Comparison of ENCODE assay signal across 8 mouse cellular contexts in genomic region chr2:156720313-156720674, GRCm38 (mm10). TPM values are rescaled to one million over a fixed set of nuclear protein-coding genes. Genes with fewer than 3 reads are reported as not detected.
A peak's percentile ranks its signal among the peaks of the same experiment; 100 is the strongest.
DNase-seq lines count a peak whose midpoint lies in the region; ATAC-seq and TF ChIP-seq lines count a peak whose summit lies in the region.

No protein-coding gene starts in this region.

- H3K4me1 ChIP-seq in heart, adult 2 months (ENCODE audit: control insufficient read depth, insufficient read depth, low read length): peaks cover 28% of the 10 kb centered on the region
- peaks cover 63% of the 10 kb centered on the region for H3K4me1 ChIP-seq in embryonic facial prominence, embryonic 13.5 days
- peaks cover 13% of the 10 kb centered on the region for H3K4me1 ChIP-seq in intestine, postnatal 0 days (replicated peaks; ENCODE audit: control insufficient read depth, insufficient read depth, low read length)
- peaks cover 26% of the 10 kb centered on the region for H3K4me1 ChIP-seq in midbrain, postnatal 0 days (ENCODE audit: insufficient read depth, low read length)

- no peak for TF ChIP-seq EP300 in heart, adult 2 months (IDR thresholded peaks at IDR 0.05; ENCODE audit: insufficient read depth, low read depth, low read length)

- intact Hi-C loops in heart, adult 2 months (cut with DNase I): loop anchor here (5.0 kb wide), 1 partner anchor 357 kb away; the partner anchor contains the start of gene Soga1
- intact Hi-C loops in heart, postnatal 25 days (cut with DNase I): loop anchor here (5.0 kb wide), 1 partner anchor 142 kb away; the partner anchor contains the start of gene Rab5if

- WGBS in heart, adult 2 months: 2% methylated on average over 10 of the region's 10 CpGs
- 2% methylated on average over 10 of the region's 10 CpGs for WGBS in embryonic facial prominence, embryonic 13.5 days
- WGBS in intestine, postnatal 0 days: 3% methylated on average over 10 of the region's 10 CpGs
- 3% methylated on average over 10 of the region's 10 CpGs for WGBS in midbrain, postnatal 0 days

- no peak for TF ChIP-seq POLR2A in heart, adult 2 months (IDR thresholded peaks at IDR 0.05; ENCODE audit: insufficient read depth, low read depth, low read length)

- peaks cover 2% of the 10 kb centered on the region; the same call in 1 of the 2 replicates for H3K36me3 ChIP-seq in heart, adult 2 months (ENCODE audit: control insufficient read depth, insufficient read depth, low read length)
- no peaks in the 10 kb centered on the region for H3K36me3 ChIP-seq in C2C12 (ENCODE audit: control insufficient read depth, insufficient read depth)
- H3K36me3 ChIP-seq in embryonic facial prominence, embryonic 13.5 days: no peaks in the 10 kb centered on the region
- H3K36me3 ChIP-seq in intestine, postnatal 0 days (ENCODE audit: control insufficient read depth, insufficient read depth): no peaks in the 10 kb centered on the region
- H3K36me3 ChIP-seq in midbrain, postnatal 0 days (ENCODE audit: insufficient read depth, low read length): no peaks in the 10 kb centered on the region; the same call in 1 of the 2 replicates

- H3ac ChIP-seq in C2C12 (ENCODE audit: control insufficient read depth, insufficient read length, low read depth): peak overlapping the region; percentile 77

- H3K79me2 ChIP-seq in heart, adult 2 months (replicated peaks; ENCODE audit: control insufficient read depth, insufficient read depth, low read length): peaks cover 3% of the 10 kb centered on the region; the same call in 1 of the 2 replicates
- H3K79me2 ChIP-seq in C2C12 (ENCODE audit: control insufficient read depth, insufficient read depth): peaks cover 43% of the 10 kb centered on the region

- peak overlapping the region; percentile 95 for H3K27ac ChIP-seq in heart, adult 2 months
- peak overlapping the region; percentile 86 for H3K27ac ChIP-seq in embryonic facial prominence, embryonic 13.5 days
- peak overlapping the region; percentile 31 for H3K27ac ChIP-seq in intestine, postnatal 0 days (ENCODE audit: low read depth, low read length)
- peak overlapping the region; percentile 98 for H3K27ac ChIP-seq in midbrain, postnatal 0 days (ENCODE audit: low read depth, low read length)

- H3K79me3 ChIP-seq in C2C12 (ENCODE audit: low read depth): peaks cover 36% of the 10 kb centered on the region

- peak; percentile 2; the same call in 1 of the 2 replicates for ATAC-seq in embryonic facial prominence, embryonic 13.5 days (ENCODE audit: insufficient number of reproducible peaks, insufficient read depth, low FRiP score, low TSS enrichment, low read depth)
- 0 out of 2 replicates have a peak, but pooled peaks have one; percentile 0 for ATAC-seq in intestine, postnatal 0 days
- ATAC-seq in midbrain, postnatal 0 days (ENCODE audit: low FRiP score): no peak

- peak overlapping the region; percentile 78 for H3K4me3 ChIP-seq in heart, adult 2 months
- peak overlapping the region; percentile 90 for H3K4me3 ChIP-seq in C2C12 (ENCODE audit: insufficient read depth, poor library complexity, severe bottlenecking)
- peak overlapping the region; percentile 66 for H3K4me3 ChIP-seq in embryonic facial prominence, embryonic 13.5 days
- peak overlapping the region; percentile 93 for H3K4me3 ChIP-seq in intestine, postnatal 0 days (ENCODE audit: low read depth, low read length)
- H3K4me3 ChIP-seq in midbrain, postnatal 0 days (ENCODE audit: low read depth, low read length): peak overlapping the region; percentile 94

- H3K9me3 ChIP-seq in embryonic facial prominence, embryonic 13.5 days: no peaks in the 10 kb centered on the region
- no peaks in the 10 kb centered on the region for H3K9me3 ChIP-seq in intestine, postnatal 0 days (ENCODE audit: control insufficient read depth)
- no peaks in the 10 kb centered on the region for H3K9me3 ChIP-seq in midbrain, postnatal 0 days (ENCODE audit: low read length)

- H3K27me3 ChIP-seq in heart, adult 2 months (ENCODE audit: control insufficient read depth, insufficient read depth, low read length): no peaks in the 10 kb centered on the region
- no peaks in the 10 kb centered on the region for H3K27me3 ChIP-seq in C2C12 (ENCODE audit: control insufficient read depth, insufficient read depth, insufficient read length)
- no peaks in the 10 kb centered on the region for H3K27me3 ChIP-seq in embryonic facial prominence, embryonic 13.5 days
- no peaks in the 10 kb centered on the region for H3K27me3 ChIP-seq in intestine, postnatal 0 days (replicated peaks; ENCODE audit: control insufficient read depth, insufficient read depth, low read length)
- no peaks in the 10 kb centered on the region for H3K27me3 ChIP-seq in midbrain, postnatal 0 days (ENCODE audit: insufficient read depth, low read length)

- TF ChIP-seq CTCF in heart, adult 2 months (IDR thresholded peaks at IDR 0.05): no peak
- TF ChIP-seq CTCF in C2C12 (IDR thresholded peaks at IDR 0.05; ENCODE audit: control insufficient read depth, insufficient read depth, insufficient read length): no peak
- no peak for TF ChIP-seq CTCF in intestine, postnatal 0 days (IDR thresholded peaks at IDR 0.05; ENCODE audit: low read depth)
- TF ChIP-seq CTCF in midbrain, postnatal 0 days (IDR thresholded peaks at IDR 0.05): no peak

- peak overlapping the region; percentile 83 for H3K9ac ChIP-seq in heart, adult 2 months (ENCODE audit: low read depth, low read length)
- H3K9ac ChIP-seq in embryonic facial prominence, embryonic 13.5 days: peak overlapping the region; percentile 91
- peak overlapping the region; percentile 85 for H3K9ac ChIP-seq in intestine, postnatal 0 days (ENCODE audit: low read depth, low read length)
- H3K9ac ChIP-seq in midbrain, postnatal 0 days (replicated peaks; ENCODE audit: low read length, poor library complexity, severe bottlenecking): peak overlapping the region; percentile 66

- H3K4me2 ChIP-seq in embryonic facial prominence, embryonic 13.5 days: peak overlapping the region; percentile 89
- peak overlapping the region; percentile 94 for H3K4me2 ChIP-seq in intestine, postnatal 0 days (replicated peaks; ENCODE audit: low read depth)
- H3K4me2 ChIP-seq in midbrain, postnatal 0 days (ENCODE audit: low read depth, low read length, poor library complexity, severe bottlenecking): peak overlapping the region; percentile 81

- no peak for DNase-seq in heart, adult 2 months
- DNase-seq in heart, postnatal 25 days (ENCODE audit: low spot score): no peak
- no peak for DNase-seq in midbrain, postnatal 0 days (ENCODE audit: low spot score)
- no peak for DNase-seq in spleen, postnatal 36 days (ENCODE audit: low spot score in 2 of 2)
- no peak for DNase-seq in urinary bladder, postnatal 4 days (ENCODE audit: low spot score in 2 of 2)

TF ChIP-seq in C2C12, 6 proteins besides CTCF, POLR2A, EP300 and RAD21:
- TF ChIP-seq MAX (IDR thresholded peaks at IDR 0.05): no peak
- no peak for TF ChIP-seq FOSL1 (IDR thresholded peaks at IDR 0.05; ENCODE audit: insufficient read depth, low read length, poor library complexity, severe bottlenecking)
- TF ChIP-seq CEBPB (IDR thresholded peaks at IDR 0.05; ENCODE audit: low read depth): no peak
- no peak for TF ChIP-seq MYOD1 (IDR thresholded peaks at IDR 0.05; ENCODE audit: control insufficient read depth, insufficient read length, low read depth)
- TF ChIP-seq MYOG (IDR thresholded peaks at IDR 0.05; ENCODE audit: control insufficient read depth, extremely low read depth, insufficient read length): no peak
- TF ChIP-seq USF1 (IDR thresholded peaks at IDR 0.05; ENCODE audit: low read depth): no peak

RNA-seq across cellular contexts. Expression of gene Myl9, which starts 54.9 kb away (rescaled TPM):
- total RNA-seq in heart, adult 2 months (2021): 100 to 1,000 TPM in 1 of 2 experiments, 10 to 100 TPM in 1; 86.6 to 107 TPM
- 176 and 204 TPM in 2 replicates for polyA plus RNA-seq in heart, adult 2 months (2012; rRNA removed)
- 100 to 1,000 TPM; 200 to 205 TPM for total RNA-seq in heart, postnatal 25 days (2021)
- polyA plus RNA-seq in C2C12 (2012; fragmentation: generic; extraction: Trizol): 954 TPM
- polyA plus RNA-seq in embryonic facial prominence, embryonic 13.5 days (2015; fragmentation: Nextera tagmentation; extraction: Ambion mirVana): 197 TPM in 2 replicates
- 1,325 and 1,382 TPM in 2 replicates for polyA plus RNA-seq in intestine, postnatal 0 days (2015; fragmentation: Nextera tagmentation; extraction: Ambion mirVana)
- 27.4 and 30.7 TPM in 2 replicates for total RNA-seq in midbrain, postnatal 0 days (2014; rRNA removed)
- 33.8 and 38.4 TPM in 2 replicates for polyA plus RNA-seq in midbrain, postnatal 0 days (2015; fragmentation: Nextera tagmentation; extraction: Ambion mirVana)

Comparison
In these comparisons a context has a peak if more than half of its experiments do, and no peak if none do; other contexts are left out.
1. H3K27ac ChIP-seq: peak in every context shown above with its lines; median percentile 98 in midbrain, postnatal 0 days; 95 in heart, adult 2 months; 86 in embryonic facial prominence, embryonic 13.5 days; 31 in intestine, postnatal 0 days.